ENCODE assay signal across 10 mouse cellular contexts in genomic region chr15:97180970-97181669, GRCm38 (mm10).
DNase-seq lines count a peak whose midpoint lies in the region; ATAC-seq lines count a peak whose summit lies in the region.
"Had no signal": no experiment of that assay in that cellular context is flagged by ENCODE, and none has a peak within 500 bp of the region (broad histone marks: within the 10 kb centered on the region; RNA-seq: fewer than 3 reads in every experiment).

No protein-coding gene starts in this region.

- H3K9me3 ChIP-seq in lung, embryonic 16.5 days (ENCODE audit: control insufficient read depth, low read length): no peaks in the 10 kb centered on the region
- no peaks in the 10 kb centered on the region for H3K9me3 ChIP-seq in forebrain, embryonic 11.5 days (ENCODE audit: control insufficient read depth, low read length)
- no peaks in the 10 kb centered on the region for H3K9me3 ChIP-seq in neural tube, embryonic 15.5 days (replicated peaks)
- H3K9me3 ChIP-seq: heart, embryonic 15.5 days had no signal

- ATAC-seq in lung, embryonic 16.5 days (ENCODE audit: low read depth): 0 out of 2 replicates have a peak, but pooled peaks have one; percentile 31
- peak; percentile 66; the same call in 1 of the 2 replicates for ATAC-seq in forebrain, embryonic 11.5 days (replicated peaks; ENCODE audit: low FRiP score)
- ATAC-seq in neural tube, embryonic 15.5 days (ENCODE audit: low FRiP score): no peak; the same call in 1 of the 2 replicates

- no peak overlapping the region for H3K4me2 ChIP-seq in lung, embryonic 16.5 days (ENCODE audit: low read depth, low read length)
- H3K4me2 ChIP-seq in forebrain, embryonic 11.5 days (ENCODE audit: low read depth, low read length, severe bottlenecking): no peak overlapping the region
- no peak overlapping the region for H3K4me2 ChIP-seq in neural tube, embryonic 15.5 days
- H3K4me2 ChIP-seq: heart, embryonic 15.5 days had no signal

- no peaks in the 10 kb centered on the region for H3K4me1 ChIP-seq in lung, embryonic 16.5 days (replicated peaks; ENCODE audit: control insufficient read depth, insufficient read depth, low read length)
- H3K4me1 ChIP-seq in forebrain, embryonic 11.5 days (replicated peaks; ENCODE audit: control insufficient read depth, insufficient read depth, low read length): peaks cover 3% of the 10 kb centered on the region; the same call in 1 of the 2 replicates
- H3K4me1 ChIP-seq in neural tube, embryonic 15.5 days: peaks cover 25% of the 10 kb centered on the region
- H3K4me1 ChIP-seq: heart, embryonic 15.5 days had no signal

- no peak overlapping the region for H3K4me3 ChIP-seq in lung, embryonic 16.5 days (ENCODE audit: low read length)
- no peak overlapping the region for H3K4me3 ChIP-seq in forebrain, embryonic 11.5 days (ENCODE audit: low read depth, low read length)
- no peak overlapping the region for H3K4me3 ChIP-seq in neural tube, embryonic 15.5 days (replicated peaks)
- H3K4me3 ChIP-seq: heart, embryonic 15.5 days had no signal

- no peak for DNase-seq in lung, postnatal 14 days
- DNase-seq in forebrain, embryonic 11.5 days (ENCODE audit: low spot score): no peak
- peak; percentile 9 for DNase-seq in left cerebral cortex, adult 11 months (ENCODE audit: low spot score)
- no peak for DNase-seq in MN1 (ENCODE audit: low spot score)
- DNase-seq in spleen, postnatal 14 days (ENCODE audit: low spot score in 2 of 2): no peak
- no peak for DNase-seq in heart, postnatal 36 days
- DNase-seq: kidney, postnatal 10 days had no signal

- H3K36me3 ChIP-seq in lung, embryonic 16.5 days (ENCODE audit: control insufficient read depth, insufficient read depth, low read length): no peaks in the 10 kb centered on the region
- no peaks in the 10 kb centered on the region for H3K36me3 ChIP-seq in forebrain, embryonic 11.5 days (ENCODE audit: control insufficient read depth, insufficient read depth, low read length)
- no peaks in the 10 kb centered on the region for H3K36me3 ChIP-seq in neural tube, embryonic 15.5 days
- H3K36me3 ChIP-seq: heart, embryonic 15.5 days had no signal

- H3K9ac ChIP-seq in lung, embryonic 16.5 days (ENCODE audit: low read length): no peak overlapping the region
- H3K9ac ChIP-seq in forebrain, embryonic 11.5 days (ENCODE audit: low read length): no peak overlapping the region
- no peak overlapping the region for H3K9ac ChIP-seq in neural tube, embryonic 15.5 days (replicated peaks)
- H3K9ac ChIP-seq: heart, embryonic 15.5 days had no signal

- WGBS in lung, embryonic 16.5 days: 59% methylated on average over 9 of the region's 9 CpGs
- 61% methylated on average over 9 of the region's 9 CpGs for WGBS in forebrain, embryonic 11.5 days
- 41% methylated on average over 9 of the region's 9 CpGs for WGBS in neural tube, embryonic 15.5 days

- intact Hi-C loops in heart, postnatal 36 days (cut with DNase I): loop anchor here (10.0 kb wide), 2 partner anchors 516 to 646 kb away; no protein-coding TSS in a partner anchor

- no peak overlapping the region for H3K27ac ChIP-seq in lung, embryonic 16.5 days (ENCODE audit: low read length)
- no peak overlapping the region for H3K27ac ChIP-seq in forebrain, embryonic 11.5 days (ENCODE audit: low read depth, low read length)
- 0 out of 2 replicates have a peak overlapping the region, but pooled peaks have one; percentile 25 for H3K27ac ChIP-seq in neural tube, embryonic 15.5 days (replicated peaks)
- H3K27ac ChIP-seq: heart, embryonic 15.5 days had no signal

- no peaks in the 10 kb centered on the region for H3K27me3 ChIP-seq in lung, embryonic 16.5 days (ENCODE audit: control insufficient read depth, insufficient read depth, low read depth, low read length)
- no peaks in the 10 kb centered on the region for H3K27me3 ChIP-seq in forebrain, embryonic 11.5 days (ENCODE audit: control insufficient read depth, insufficient read depth, low read length)
- no peaks in the 10 kb centered on the region for H3K27me3 ChIP-seq in neural tube, embryonic 15.5 days (replicated peaks)
- H3K27me3 ChIP-seq: heart, embryonic 15.5 days had no signal
